Mouse (Mus musculus): ENCODE results near the gene Mafk. TPM values are rescaled to one million over a fixed set of nuclear protein-coding genes. Genes with fewer than 3 reads are reported as not detected.

The Mafk gene
- total RNA-seq, 1 experiment from 2014 or later: 94.4 TPM

DNA sequence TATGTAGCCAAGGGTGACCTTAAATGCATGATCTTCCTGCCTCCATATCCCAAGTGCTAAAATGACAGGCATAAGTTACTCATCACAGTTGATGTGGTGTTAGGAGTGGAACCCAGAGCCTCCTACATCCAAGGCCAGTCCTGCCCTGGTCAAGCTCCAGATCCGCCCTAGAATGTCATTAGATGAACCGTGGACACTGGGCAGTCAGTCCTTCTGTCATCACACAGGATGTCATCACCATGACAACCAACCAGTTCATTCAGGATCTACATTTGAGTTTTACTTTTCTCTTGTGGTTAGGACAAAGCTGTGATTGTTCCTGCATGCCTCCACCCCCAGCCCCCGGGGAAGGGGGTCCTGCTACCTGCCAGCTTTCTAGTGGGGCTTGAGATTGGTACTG lies 47.8 kb downstream of the Mafk start:
- no peak for ATAC-seq (replicated peaks; ENCODE audit: insufficient number of reproducible peaks, low FRiP score, low TSS enrichment, poor library complexity, severe bottlenecking)

DNA sequence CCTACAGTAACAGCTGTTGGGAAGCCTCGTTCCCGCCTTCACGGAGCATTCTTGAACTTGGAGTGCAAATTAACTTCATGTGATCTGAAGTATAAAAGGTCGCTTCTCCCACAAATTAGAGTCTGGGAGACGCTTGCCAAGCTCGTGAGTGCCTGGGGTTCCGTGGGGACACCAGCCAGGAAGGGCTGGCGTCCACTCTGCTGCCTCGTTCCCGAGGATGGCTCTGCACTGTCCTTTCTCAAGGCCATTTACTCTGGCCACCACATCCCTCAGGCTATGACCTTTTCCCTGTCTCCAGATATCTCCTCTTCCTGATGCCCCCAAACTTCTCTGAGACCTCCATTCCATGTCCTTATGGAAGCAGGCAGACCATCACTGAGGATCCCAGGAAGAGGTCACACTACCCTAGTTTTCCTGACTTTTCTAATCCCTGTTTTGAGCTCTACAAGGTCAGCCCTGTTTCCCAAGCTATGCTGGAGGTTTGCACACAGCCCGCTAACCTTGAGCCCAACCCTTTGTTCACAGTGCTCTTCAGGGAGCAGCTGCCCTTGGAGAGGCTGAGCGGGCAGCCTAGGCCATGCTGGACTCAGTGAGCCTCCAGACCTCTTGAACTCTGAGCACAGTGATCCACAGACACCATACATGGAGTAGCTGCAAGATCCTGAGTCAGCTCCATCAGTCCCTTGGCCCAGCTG lies 58.5 kb downstream of the Mafk start:
- ATAC-seq (replicated peaks; ENCODE audit: insufficient number of reproducible peaks, low FRiP score, low TSS enrichment, poor library complexity, severe bottlenecking): no peak

Other genes starting within 250 kb of the Mafk start
- not detected in 3 replicates for gene Uncx, start 248.0 kb upstream of the Mafk start, total RNA-seq (2017)
- gene Micall2, start 55.2 kb upstream of the Mafk start, total RNA-seq (2017): 0.57 to 5.3 TPM in 2 of 3 replicates, not detected in the other
- 28.1 to 36.6 TPM (median 32.7 TPM) in 3 replicates for gene Ints1, start 15.8 kb upstream of the Mafk start, total RNA-seq (2017)
- 0.67 TPM in 1 of 3 replicates, not detected in the others for gene Tmem184a, start 28.4 kb downstream of the Mafk start, total RNA-seq (2017)
- gene Gm26938, start 34.9 kb downstream of the Mafk start, total RNA-seq (2017): not detected in 3 replicates
- 3.5 to 12.3 TPM (median 7.6 TPM) in 3 replicates for gene Psmg3, start 35.4 kb downstream of the Mafk start, total RNA-seq (2017)
- gene Elfn1, start 116.4 kb downstream of the Mafk start, total RNA-seq (2017): not detected in 3 replicates